Mouse (Mus musculus) left cerebral cortex, postnatal 10 days (tissue): ENCODE results near the gene Vps52. TPM values are rescaled to one million over a fixed set of nuclear protein-coding genes. Genes with fewer than 3 reads are reported as not detected.
"Not testable (repeated sequence)": the region's sequence is repeated elsewhere in the genome, so short reads cannot be mapped to it uniquely, and the experiment has no call there.

Experiments
- DNase-seq, 2 experiments: peaks; one replicate each; pipeline ENCODE4 v3.0.0; 2021 to 2022; ENCODE audit warnings: low spot score in 2 of 2, mixed read lengths in 1 of 2; ENCODE audit errors: extremely low spot score in 1 of 2
- intact Hi-C: fragments of 180-260 bp; cut with DNase I; formaldehyde crosslinking; loops from one replicate; pipeline ENCODE4 v1.15.1; 2025
- total RNA-seq, 2 experiments: library from RNA; stranded (reverse); gene quantifications; 2 replicates each; pipeline ENCODE4 v1.2.3; 2021

Vps52 gene
- total RNA-seq, 2 experiments from 2014 or later = 71.3 to 77.5 TPM

GRCm38 (mm10) chr17:33936993-33937392, 18.6 kb upstream of the Vps52 start:
- DNase-seq = peak in 1 of 2 experiments; percentile 36
- intact Hi-C loops = no loop called here

- intact Hi-C loops = no loop called here
- DNase-seq = peak in 1 of 2 experiments; percentile 37
Observed at GRCm38 (mm10) chr17:33938783-33939182, 16.8 kb upstream of the Vps52 start.

- intact Hi-C loops = no loop called here
- DNase-seq = peak; percentile 81 to 89
Observed at GRCm38 (mm10) chr17:33940206-33940805, 15.3 kb upstream of the Vps52 start, which contains the start of the genes Pfdn6 and Wdr46. TSS of gene Pfdn6 (minus strand) at chr17:33940343. TSS of gene Wdr46 (plus strand) at chr17:33940660.

GRCm38 (mm10) chr17:33940981-33941380, 14.6 kb upstream of the Vps52 start:
- intact Hi-C loops = no loop called here
- DNase-seq = peak in 1 of 2 experiments; percentile 66

GRCm38 (mm10) chr17:33941381-33941780, 14.2 kb upstream of the Vps52 start:
- intact Hi-C loops = no loop called here
- peak in 1 of 2 experiments; percentile 26 for DNase-seq

GRCm38 (mm10) chr17:33943454-33943853, 12.2 kb upstream of the Vps52 start:
- DNase-seq = peak in 1 of 2 experiments; percentile 21
- intact Hi-C loops = no loop called here

GRCm38 (mm10) chr17:33947430-33948089, 8.1 kb upstream of the Vps52 start:
- no peak for DNase-seq
- intact Hi-C loops = no loop called here

- intact Hi-C loops = no loop called here
- DNase-seq = peak in 1 of 2 experiments; percentile 32
Observed at GRCm38 (mm10) chr17:33948090-33948904, 7.3 kb upstream of the Vps52 start.

GRCm38 (mm10) chr17:33948905-33949537, 6.6 kb upstream of the Vps52 start:
- DNase-seq = peak in 1 of 2 experiments; percentile 31
- intact Hi-C loops = no loop called here

GRCm38 (mm10) chr17:33950131-33950625, 5.4 kb upstream of the Vps52 start:
- DNase-seq = peak in 1 of 2 experiments; percentile 27
- intact Hi-C loops = no loop called here

- peak in 1 of 2 experiments; percentile 91 for DNase-seq
- intact Hi-C loops = no loop called here
Observed at GRCm38 (mm10) chr17:33951021-33951946, 4.3 kb upstream of the Vps52 start, which contains the start of gene B3galt4. TSS of gene B3galt4 (minus strand) at chr17:33951488.

GRCm38 (mm10) chr17:33952015-33952414, 3.6 kb upstream of the Vps52 start:
- intact Hi-C loops, DNase-seq: not testable (repeated sequence)

- intact Hi-C loops = no loop called here
Observed at GRCm38 (mm10) chr17:33952879-33953278, 2.7 kb upstream of the Vps52 start.

GRCm38 (mm10) chr17:33953310-33953709, 2.3 kb upstream of the Vps52 start:
- DNase-seq = no peak
- intact Hi-C loops = no loop called here

More at GRCm38 (mm10) chr17:33952879-33953278, 2.7 kb upstream of the Vps52 start:
- no peak for DNase-seq

GRCm38 (mm10) chr17:33953961-33954565, 1.5 kb upstream of the Vps52 start:
- intact Hi-C loops = no loop called here
- DNase-seq = no peak

GRCm38 (mm10) chr17:33954646-33955554, 712 bp upstream of the Vps52 start:
- intact Hi-C loops = no loop called here
- DNase-seq = peak in 1 of 2 experiments; percentile 61
